8 mouse cellular contexts compared by ENCODE assay signal in genomic region chr17:56990115-56990746, GRCm38 (mm10). TPM values are rescaled to one million over a fixed set of nuclear protein-coding genes. Genes with fewer than 3 reads are reported as not detected.
DNase-seq lines count a peak whose midpoint lies in the region; ATAC-seq and TF ChIP-seq lines count a peak whose summit lies in the region.

Gene Clpp, plus strand, starts transcription at chr17:56990305.

- H3K9me3 ChIP-seq in ES-Bruce4 (replicated peaks; ENCODE audit: control insufficient read depth, insufficient read depth, low read length, poor library complexity, severe bottlenecking), result no peaks in the 10 kb centered on the region
- H3K9me3 ChIP-seq in forebrain, embryonic 13.5 days (replicated peaks), result no peaks in the 10 kb centered on the region
- H3K9me3 ChIP-seq in liver, postnatal 0 days (ENCODE audit: low read length), result no peaks in the 10 kb centered on the region
- no peaks in the 10 kb centered on the region for H3K9me3 ChIP-seq in neural tube, embryonic 14.5 days (ENCODE audit: control insufficient read depth, low read length)

- no peak for TF ChIP-seq CTCF in ES-Bruce4 (IDR thresholded peaks at IDR 0.05; ENCODE audit: low read depth, low read length)
- TF ChIP-seq CTCF in liver, postnatal 0 days (IDR thresholded peaks at IDR 0.05; ENCODE audit: low read depth), result no peak

- peak within 1 kb of the TSS; percentile 80 for H3K27ac ChIP-seq in ES-Bruce4 (ENCODE audit: insufficient read depth, low read length)
- peak within 1 kb of the TSS; percentile 52 for H3K27ac ChIP-seq in forebrain, embryonic 13.5 days
- H3K27ac ChIP-seq in liver, postnatal 0 days (ENCODE audit: low read depth), result peak within 1 kb of the TSS; percentile 69
- H3K27ac ChIP-seq in neural tube, embryonic 14.5 days (ENCODE audit: low read depth, low read length), result peak within 1 kb of the TSS; percentile 84

- peak; percentile 97 to 98 for DNase-seq in heart, postnatal 10 days
- DNase-seq in large intestine, adult 2 months (ENCODE audit: low read depth, low spot score), result peak; percentile 98
- DNase-seq in liver, postnatal 0 days, result peak; percentile 96
- DNase-seq in testis, postnatal 10 days (ENCODE audit: low spot score), result peak; percentile 92

- H3K27me3 ChIP-seq in ES-Bruce4 (ENCODE audit: control insufficient read depth, insufficient read depth, low read length, poor library complexity, severe bottlenecking), result no peaks in the 10 kb centered on the region
- no peaks in the 10 kb centered on the region for H3K27me3 ChIP-seq in forebrain, embryonic 13.5 days
- H3K27me3 ChIP-seq in liver, postnatal 0 days (ENCODE audit: insufficient read depth, low read length), result no peaks in the 10 kb centered on the region
- H3K27me3 ChIP-seq in neural tube, embryonic 14.5 days (ENCODE audit: control insufficient read depth, insufficient read depth, low read length), result no peaks in the 10 kb centered on the region

- intact Hi-C loops in heart, postnatal 10 days (cut with DNase I), result loop anchor here (2.0 to 10.0 kb wide), 2 partner anchors 255 to 287 kb away; partner anchors contain the start of genes Gpr108 and Trip10

- under 1% methylated on average over 52 of the region's 52 CpGs for WGBS in forebrain, embryonic 13.5 days
- under 1% methylated on average over 52 of the region's 52 CpGs for WGBS in large intestine, adult 2 months
- under 1% methylated on average over 52 of the region's 52 CpGs for WGBS in liver, postnatal 0 days (ENCODE audit: insufficient replicate concordance)
- WGBS in neural tube, embryonic 14.5 days, result 1% methylated on average over 52 of the region's 52 CpGs

- H3K4me1 ChIP-seq in ES-Bruce4 (ENCODE audit: control insufficient read depth, insufficient read depth, low read length), result peaks cover 3% of the 10 kb centered on the region
- peaks cover 8% of the 10 kb centered on the region for H3K4me1 ChIP-seq in forebrain, embryonic 13.5 days
- peaks cover 11% of the 10 kb centered on the region; the same call in 1 of the 2 replicates for H3K4me1 ChIP-seq in liver, postnatal 0 days (ENCODE audit: insufficient read depth)
- 0 out of 2 replicates have a peak, but pooled peaks cover 6% of the 10 kb centered on the region for H3K4me1 ChIP-seq in neural tube, embryonic 14.5 days (ENCODE audit: control insufficient read depth, insufficient read depth, low read length)

- peak within 1 kb of the TSS; percentile 81 for H3K4me3 ChIP-seq in ES-Bruce4 (ENCODE audit: low read depth, low read length)
- H3K4me3 ChIP-seq in forebrain, embryonic 13.5 days, result peak within 1 kb of the TSS; percentile 66
- peak within 1 kb of the TSS; percentile 71 for H3K4me3 ChIP-seq in liver, postnatal 0 days (ENCODE audit: low read depth, low read length)
- H3K4me3 ChIP-seq in neural tube, embryonic 14.5 days (ENCODE audit: low read depth, low read length), result peak within 1 kb of the TSS; percentile 85

- TF ChIP-seq POLR2A in ES-Bruce4 (IDR thresholded peaks at IDR 0.05; ENCODE audit: insufficient read depth, low read length), result peak; percentile 84

- peak; percentile 97 for ATAC-seq in cerebellum, adult (ENCODE audit: insufficient number of reproducible peaks, low FRiP score, low TSS enrichment)
- peak; percentile 98 for ATAC-seq in forebrain, embryonic 13.5 days
- peak; percentile 98 for ATAC-seq in liver, postnatal 0 days
- ATAC-seq in neural tube, embryonic 14.5 days (ENCODE audit: low read depth), result peak; percentile 97

- H3K36me3 ChIP-seq in ES-Bruce4 (ENCODE audit: control insufficient read depth, insufficient read depth, low read length, poor library complexity, severe bottlenecking), result peaks cover 26% of the 10 kb centered on the region
- peaks cover 31% of the 10 kb centered on the region for H3K36me3 ChIP-seq in forebrain, embryonic 13.5 days (ENCODE audit: poor library complexity, severe bottlenecking)
- H3K36me3 ChIP-seq in liver, postnatal 0 days (replicated peaks; ENCODE audit: insufficient read depth, low read length), result peaks cover 29% of the 10 kb centered on the region
- peaks cover 20% of the 10 kb centered on the region for H3K36me3 ChIP-seq in neural tube, embryonic 14.5 days (ENCODE audit: control insufficient read depth, insufficient read depth, low read length)

- TF ChIP-seq EP300 in ES-Bruce4 (IDR thresholded peaks at IDR 0.05; ENCODE audit: insufficient read depth, low read depth, low read length), result no peak
- no peak; the same call in 1 of the 2 replicates for TF ChIP-seq EP300 in liver, postnatal 0 days (IDR thresholded peaks at IDR 0.05; ENCODE audit: low read depth)

- peak within 1 kb of the TSS; percentile 72 for H3K4me2 ChIP-seq in forebrain, embryonic 13.5 days
- H3K4me2 ChIP-seq in liver, postnatal 0 days (ENCODE audit: low read depth, low read length), result peak within 1 kb of the TSS; percentile 78
- peak within 1 kb of the TSS; percentile 80 for H3K4me2 ChIP-seq in neural tube, embryonic 14.5 days (ENCODE audit: low read depth, low read length)

- peak within 1 kb of the TSS; percentile 60 for H3K9ac ChIP-seq in ES-Bruce4 (ENCODE audit: low read depth, poor library complexity, severe bottlenecking)
- H3K9ac ChIP-seq in forebrain, embryonic 13.5 days, result peak within 1 kb of the TSS; percentile 78
- peak within 1 kb of the TSS; percentile 68 for H3K9ac ChIP-seq in liver, postnatal 0 days (replicated peaks)
- H3K9ac ChIP-seq in neural tube, embryonic 14.5 days (replicated peaks; ENCODE audit: low read depth, low read length), result peak within 1 kb of the TSS; percentile 73

RNA-seq across cellular contexts. Expression of gene Clpp, which starts in this region (rescaled TPM):
- 47.7 and 59.9 TPM in 2 replicates for polyA plus RNA-seq in ES-Bruce4 (2011; ENCODE audit: insufficient read depth, insufficient read length, low read depth, missing spikeins)
- 171 and 183 TPM in 2 replicates for polyA plus RNA-seq in forebrain, embryonic 13.5 days (2015; fragmentation: Nextera tagmentation; extraction: Ambion mirVana)
- 10 to 100 TPM; 60.1 to 60.6 TPM for total RNA-seq in heart, postnatal 10 days (2021)
- 124 and 128 TPM in 2 replicates for polyA plus RNA-seq in large intestine, adult 2 months (2012; rRNA removed)
- 68.2 and 71.3 TPM in 2 replicates for polyA plus RNA-seq in liver, postnatal 0 days (2015; fragmentation: Nextera tagmentation; extraction: Ambion mirVana)
- polyA plus RNA-seq in neural tube, embryonic 14.5 days (2014; fragmentation: Nextera tagmentation; extraction: Ambion mirVana), result 167 and 195 TPM in 2 replicates

Comparison
In these comparisons a context has a peak if more than half of its experiments do, and no peak if none do; other contexts are left out.
1. Peak in every context shown above with its lines: DNase-seq, ATAC-seq, H3K4me3 ChIP-seq and H3K27ac ChIP-seq.